Mouse (Mus musculus) layer of hippocampus, adult 2 months (tissue): ENCODE measurements around the gene Nek4. TPM values are rescaled to one million over a fixed set of nuclear protein-coding genes. Genes with fewer than 3 reads are reported as not detected.

Source experiments
- DNase-seq, 2 experiments: peaks; one replicate each; pipeline ENCODE4 v3.0.0; 2022; ENCODE audit warnings: low spot score in 2 of 2
- H3K27ac ChIP-seq: fragments of 200-600 bp; 2 replicates; pipeline ENCODE4 v1.8.1; 2022
- H3K4me3 ChIP-seq: fragments of 200-600 bp; 2 replicates; pipeline ENCODE4 v1.8.1; 2022; ENCODE audit warnings: mild to moderate bottlenecking
- CTCF ChIP-seq: fragments of 200-600 bp; conservative IDR thresholded peaks from 2 replicates; pipeline ENCODE4 v1.8.1; 2022; ENCODE audit warnings: antibody characterized with exemption, mild to moderate bottlenecking, moderate library complexity
- total RNA-seq, 2 experiments: library from RNA; stranded (reverse); gene quantifications; 2 replicates each; pipeline ENCODE4 v1.2.3; 2021

Gene Nek4
- total RNA-seq, 2 experiments from 2014 or later = 19.1 to 21.9 TPM

DNA sequence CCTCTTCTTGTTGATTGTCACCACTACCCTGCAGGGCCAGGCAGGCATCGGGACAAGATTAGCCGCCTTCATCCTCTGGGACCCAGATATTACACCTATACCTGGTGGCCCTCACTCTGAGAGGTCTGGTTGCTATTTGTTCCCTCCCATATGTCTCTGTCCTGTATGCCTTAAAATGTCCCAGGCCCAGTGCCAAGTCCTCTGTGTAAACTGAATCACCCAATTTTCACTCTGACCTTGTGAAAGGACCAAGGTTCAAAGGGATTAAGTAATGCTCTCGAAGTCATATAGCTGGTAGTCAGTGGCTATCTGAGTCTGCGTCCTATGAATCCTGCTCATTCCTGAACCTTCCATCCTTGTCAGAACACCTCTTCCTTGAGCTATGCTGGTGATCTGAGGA, 20.8 kb upstream of the Nek4 start:
- no peak overlapping the region for H3K27ac ChIP-seq
- DNase-seq = no peak
- TF ChIP-seq CTCF = no peak
- H3K4me3 ChIP-seq = no peak overlapping the region

GRCm38 (mm10) chr14:30933351-30933750, 17.8 kb upstream of the Nek4 start:
- H3K4me3 ChIP-seq = no peak overlapping the region
- DNase-seq = no peak
- no peak overlapping the region for H3K27ac ChIP-seq
- TF ChIP-seq CTCF = no peak

GRCm38 (mm10) chr14:30942254-30942653, 8.9 kb upstream of the Nek4 start:
- H3K27ac ChIP-seq = no peak overlapping the region
- no peak for TF ChIP-seq CTCF

GRCm38 (mm10) chr14:30943038-30943437, 8.1 kb upstream of the Nek4 start, which contains the start of gene Itih1:
Itih1 (minus strand) TSS chr14:30943289.
- no peak within 1 kb of the TSS for H3K4me3 ChIP-seq
- peak within 1 kb of the TSS; percentile 29; the same call in 1 of the 2 replicates for H3K27ac ChIP-seq
- no peak for TF ChIP-seq CTCF
- no peak for DNase-seq

More at GRCm38 (mm10) chr14:30942254-30942653, 8.9 kb upstream of the Nek4 start:
- H3K4me3 ChIP-seq = no peak overlapping the region
- DNase-seq = no peak

DNA sequence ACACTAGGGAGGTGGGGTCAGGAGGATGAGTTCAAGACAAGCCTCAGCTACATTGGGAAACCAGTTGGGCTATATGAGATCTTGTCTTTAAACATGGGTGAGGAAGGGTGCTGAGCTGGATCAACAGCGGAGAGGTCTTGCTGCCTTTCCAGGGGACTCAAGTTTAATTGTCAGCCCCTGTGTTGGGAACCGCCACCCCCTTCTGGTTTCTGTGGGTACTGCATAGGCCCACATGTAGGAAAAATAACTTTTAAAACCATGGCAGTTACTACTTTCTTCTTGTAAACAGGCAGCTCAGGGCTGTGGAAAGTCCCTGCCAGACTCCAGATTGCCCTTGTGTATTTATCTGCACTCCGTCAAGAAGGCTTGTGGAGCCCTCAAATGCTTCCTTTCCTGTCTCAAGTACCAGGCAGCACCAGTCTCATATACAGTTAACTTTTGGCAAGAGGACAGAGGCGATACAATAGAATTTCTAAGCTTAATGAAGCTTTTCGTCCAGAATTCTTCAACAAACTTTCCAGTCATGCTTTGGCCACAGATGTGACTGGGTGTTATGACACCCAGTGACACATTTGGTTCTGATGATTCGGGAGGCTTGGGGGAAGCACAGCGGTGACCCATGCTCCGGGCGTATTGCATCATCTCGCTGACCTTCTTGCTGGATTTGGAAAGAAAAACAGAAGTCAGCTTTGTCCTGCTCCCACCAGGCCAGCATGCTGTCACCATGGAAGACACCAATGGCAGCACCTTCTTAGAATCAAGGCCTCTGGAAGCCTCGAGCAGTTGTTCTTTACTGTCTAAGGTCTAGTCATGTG, 7.1 kb upstream of the Nek4 start:
- H3K4me3 ChIP-seq = no peak overlapping the region
- H3K27ac ChIP-seq = peak overlapping the region; percentile 29; the same call in 1 of the 2 replicates
- peak; percentile 43 to 71 for DNase-seq
- peak; percentile 92 for TF ChIP-seq CTCF

DNA sequence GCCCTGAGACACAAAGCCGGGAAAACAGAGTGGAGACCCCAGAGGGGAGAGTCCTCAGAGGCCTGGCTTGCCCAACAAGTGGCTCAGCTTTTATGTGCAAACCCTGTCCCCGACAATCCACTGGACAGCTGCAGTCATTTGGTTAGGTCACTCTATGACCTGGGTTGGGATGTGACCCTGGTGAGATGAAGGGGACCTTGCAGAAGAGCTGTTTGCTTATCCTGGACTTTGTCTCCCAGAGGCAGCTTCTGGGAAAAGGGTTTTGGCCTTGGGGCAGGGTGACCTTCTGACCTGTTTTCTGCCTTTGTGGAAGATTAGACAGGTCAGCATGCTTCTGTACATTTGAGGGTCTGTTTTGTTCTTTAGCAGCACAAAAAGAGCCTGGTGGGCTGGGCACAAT, 6.4 kb upstream of the Nek4 start:
- 0 out of 2 replicates have a peak overlapping the region, but pooled peaks have one; percentile 29 for H3K27ac ChIP-seq
- no peak overlapping the region for H3K4me3 ChIP-seq
- DNase-seq = no peak
- TF ChIP-seq CTCF = no peak

DNA sequence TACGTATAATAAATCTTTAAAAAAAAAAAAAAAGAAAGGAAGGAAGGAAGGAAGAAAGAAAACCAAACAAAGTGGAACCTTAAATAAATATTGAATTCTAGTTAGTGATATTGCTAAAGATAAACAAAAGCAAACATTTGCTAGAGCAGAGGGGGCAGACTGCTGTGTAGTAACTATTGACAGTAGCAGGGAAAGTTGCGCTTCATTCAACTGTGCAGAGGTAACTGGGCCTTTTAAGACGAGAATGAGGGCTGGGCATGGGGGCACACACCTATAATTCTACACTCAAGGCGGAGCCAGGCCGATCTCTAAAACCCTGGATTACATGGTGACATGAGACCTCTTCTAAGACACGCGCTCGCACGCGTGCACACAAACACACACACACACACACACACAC, 1.2 kb upstream of the Nek4 start:
- no peak overlapping the region for H3K27ac ChIP-seq
- no peak for DNase-seq
- no peak for TF ChIP-seq CTCF
- no peak overlapping the region for H3K4me3 ChIP-seq

DNA sequence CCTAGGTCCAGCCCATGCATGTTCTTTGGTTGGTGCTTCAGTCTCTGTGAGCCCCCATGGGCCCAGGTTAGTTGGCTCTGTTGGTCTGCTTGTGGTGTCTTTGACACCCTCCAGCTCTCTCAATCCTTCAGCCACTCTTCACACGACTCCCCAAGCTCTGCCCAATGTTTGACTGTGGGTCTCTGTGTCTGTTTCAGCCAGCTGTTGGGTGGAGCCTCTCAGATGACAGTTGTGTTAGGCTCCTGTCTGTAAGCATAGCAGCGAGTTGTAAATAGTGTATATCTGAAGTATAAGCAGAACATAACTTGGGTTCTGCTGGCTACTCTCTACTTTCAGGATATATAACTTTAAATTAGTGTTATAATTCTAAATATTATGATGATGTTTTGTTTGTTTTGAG, 7.3 kb downstream of the Nek4 start:
- Histone ChIP-seq H3K27ac (no peak overlapping the region), H3K4me3 (no peak overlapping the region)
- no peak for TF ChIP-seq CTCF
- DNase-seq = no peak

DNA sequence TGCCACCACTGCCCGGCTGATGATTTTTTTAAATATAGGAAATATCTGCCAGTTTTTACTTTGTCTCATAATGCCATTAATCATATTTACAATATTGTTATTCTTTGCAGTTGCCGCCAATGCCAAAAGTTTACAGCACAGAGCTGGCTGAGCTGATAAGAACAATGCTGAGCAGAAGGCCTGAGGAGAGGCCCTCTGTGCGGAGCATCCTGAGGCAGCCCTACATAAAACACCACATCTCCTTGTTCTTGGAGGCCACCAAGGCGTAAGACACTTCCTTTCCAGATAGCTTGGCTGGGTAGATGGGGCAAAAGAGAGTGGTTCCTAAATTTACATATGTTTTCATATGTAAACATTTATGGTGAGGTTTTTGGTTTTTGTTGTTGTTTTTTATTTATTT, 7.9 kb downstream of the Nek4 start:
- no peak for DNase-seq
- no peak overlapping the region for H3K27ac ChIP-seq
- no peak for TF ChIP-seq CTCF
- H3K4me3 ChIP-seq = no peak overlapping the region

DNA sequence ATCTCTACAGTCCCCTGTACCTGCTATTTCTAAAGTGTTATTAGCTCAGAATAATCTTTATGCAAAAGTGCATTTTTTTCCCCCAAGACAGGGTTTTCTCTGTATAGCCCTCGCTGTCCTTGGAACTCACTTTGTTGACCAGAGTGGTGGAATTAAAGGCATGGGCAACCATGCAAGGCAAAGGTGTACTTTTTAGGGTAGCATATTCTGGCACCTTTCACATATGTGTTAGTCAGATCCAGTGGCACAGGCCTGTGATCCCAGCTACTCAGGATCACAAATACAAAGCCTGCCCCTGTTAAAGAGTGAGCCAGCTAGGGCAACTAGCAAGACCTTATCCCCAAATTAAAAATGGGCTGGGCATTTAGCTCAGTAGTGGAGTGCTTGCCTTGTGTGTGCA, 9.2 kb downstream of the Nek4 start:
- DNase-seq = no peak
- Histone ChIP-seq H3K4me3 (no peak overlapping the region), H3K27ac (no peak overlapping the region)
- no peak for TF ChIP-seq CTCF

- peak; percentile 39 to 74 for DNase-seq
- peak overlapping the region; percentile 52 for H3K27ac ChIP-seq
- TF ChIP-seq CTCF = no peak
- no peak overlapping the region for H3K4me3 ChIP-seq
These were observed 23.0 kb downstream of the Nek4 start for GRCm38 (mm10) chr14:30974204-30974603.

DNA sequence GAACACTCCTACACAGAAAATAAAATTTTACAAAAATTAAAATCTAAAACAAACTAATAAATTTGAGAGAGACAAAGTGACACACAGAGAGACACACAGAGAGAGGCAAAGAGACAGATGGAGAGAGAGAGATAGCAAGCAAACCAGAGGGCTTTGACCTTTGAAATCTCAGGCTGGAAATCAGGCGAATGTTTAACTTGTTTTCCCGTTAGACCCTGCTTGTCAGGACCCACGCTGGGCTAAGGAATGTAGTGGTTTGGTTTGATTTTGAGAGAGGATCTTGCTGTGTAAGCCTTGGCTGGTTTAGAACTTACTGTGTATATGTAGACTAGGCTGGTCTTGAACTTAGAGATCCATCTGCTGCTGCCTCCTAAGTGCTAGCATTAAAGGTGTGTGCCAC, 25.0 kb downstream of the Nek4 start:
- no peak overlapping the region for H3K27ac ChIP-seq
- no peak overlapping the region for H3K4me3 ChIP-seq
- TF ChIP-seq CTCF = no peak
- DNase-seq = no peak

DNA sequence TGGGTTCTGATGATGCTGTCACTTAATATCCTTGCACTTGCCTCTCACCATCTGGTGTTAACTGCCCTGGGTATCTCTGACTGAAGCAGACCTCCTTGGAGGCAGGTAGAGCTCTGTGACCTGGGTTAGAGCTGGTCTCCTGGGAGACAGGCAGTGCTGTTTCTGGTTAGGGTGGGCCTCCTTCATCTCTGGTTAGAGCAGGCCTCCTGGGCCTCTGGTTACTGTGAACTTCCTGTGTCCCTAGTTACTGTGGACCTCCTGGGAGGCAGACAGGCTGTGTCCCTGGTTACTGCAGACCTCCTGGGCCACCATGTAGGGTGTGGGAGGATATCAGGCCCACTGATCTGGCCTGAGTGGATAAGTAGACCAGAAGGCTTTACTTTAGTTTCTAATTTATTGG, 45.2 kb downstream of the Nek4 start:
- no peak for DNase-seq
- no peak overlapping the region for H3K27ac ChIP-seq
- H3K4me3 ChIP-seq = no peak overlapping the region
- no peak for TF ChIP-seq CTCF

GRCm38 (mm10) chr14:31000356-31000755, 49.2 kb downstream of the Nek4 start:
- TF ChIP-seq CTCF = no peak
- peak overlapping the region; percentile 95 for H3K4me3 ChIP-seq
- DNase-seq = no peak
- H3K27ac ChIP-seq = no peak overlapping the region
